Mouse (Mus musculus) megakaryocyte-erythroid progenitor cell, adult 5-6 weeks (primary cell): ENCODE results near the gene Mettl11b. TPM values are rescaled to one million over a fixed set of nuclear protein-coding genes. Genes with fewer than 3 reads are reported as not detected.
"Not testable (repeated sequence)": the region's sequence is repeated elsewhere in the genome, so short reads cannot be mapped to it uniquely, and the experiment has no call there.

Experiments
- ATAC-seq: replicated peaks from 2 replicates; pipeline ENCODE4 v1.8.0; 2016; ENCODE audit warnings: mild to moderate bottlenecking, inconsistent platforms; ENCODE audit not compliant: severe bottlenecking, poor library complexity, low FRiP score, low TSS enrichment
- total RNA-seq, 2 experiments: library from RNA; stranded (forward) in 1 of 2; stranded (reverse) in 1 of 2; fragments of 200-1000, 215-1000 nt in 1 of 2; fragments of >200 nt in 1 of 2; fragmentation: Nextera tagmentation in 1 of 2; gene quantifications; 2 replicates each; pipeline ENCODE4 v1.2.3; 2014 to 2017

Gene Mettl11b
- total RNA-seq (2014; fragmentation: Nextera tagmentation) (not detected in 2 replicates), total RNA-seq (2017) (not detected in 2 replicates)

GRCm38 (mm10) chr1:163725106-163725759 lies at the start of gene Mettl11b:
Mettl11b (minus strand) TSS chr1:163725232.
- ATAC-seq, result no peak

DNA sequence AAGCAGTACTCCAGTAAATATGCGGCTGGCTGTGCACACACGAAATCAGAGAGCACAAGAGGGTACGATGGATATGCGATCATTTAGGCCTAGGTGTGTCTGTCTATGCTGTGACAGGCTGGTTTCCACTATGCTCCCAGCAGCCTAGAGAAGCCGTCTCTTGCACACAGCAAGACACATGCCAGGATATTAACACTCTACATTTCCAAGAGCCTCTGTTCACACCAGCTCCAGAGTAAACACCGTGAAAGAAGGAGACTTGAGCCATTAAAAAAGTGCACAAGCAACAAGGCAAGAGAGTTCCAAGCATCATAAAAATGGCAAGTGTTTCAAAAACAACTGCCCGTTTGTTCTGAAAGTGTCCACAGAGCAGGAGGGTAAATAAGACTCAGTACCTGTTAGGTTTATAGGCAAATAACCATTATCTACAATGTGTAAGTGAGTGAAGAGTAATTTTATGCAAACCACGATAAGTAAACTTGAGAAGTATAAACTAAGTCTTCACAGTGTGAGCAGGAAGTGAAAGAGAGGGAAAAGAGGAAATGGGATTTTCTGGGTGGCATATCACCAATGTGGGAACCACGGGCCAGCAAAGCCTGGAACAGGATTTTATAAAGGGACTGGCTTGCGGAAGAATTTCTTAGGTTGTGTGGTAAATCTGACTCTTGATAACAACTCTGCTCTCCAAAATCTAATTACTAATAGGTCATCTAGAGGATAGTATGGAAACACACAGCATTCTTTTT lies 32.6 kb upstream of the Mettl11b start:
- no peak for ATAC-seq

- no peak for ATAC-seq
Measured at GRCm38 (mm10) chr1:163751360-163751992, 26.4 kb upstream of the Mettl11b start.

DNA sequence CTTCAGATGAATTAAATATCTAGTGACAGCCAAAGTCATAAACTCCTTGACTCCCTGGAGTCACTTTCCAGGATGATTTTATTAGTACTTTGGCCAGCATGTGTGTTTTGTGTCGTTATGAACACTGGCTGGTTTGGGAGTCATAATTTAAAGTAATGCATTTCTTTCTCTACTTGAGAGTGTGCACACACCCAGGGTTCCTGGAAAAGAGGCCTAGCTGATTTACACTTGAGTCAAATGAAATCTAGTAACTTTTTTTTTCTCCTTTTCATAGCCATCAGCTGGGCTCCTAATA lies 12.2 kb upstream of the Mettl11b start:
- ATAC-seq, result no peak

- ATAC-seq, result no peak
Measured at GRCm38 (mm10) chr1:163736441-163737238, 11.6 kb upstream of the Mettl11b start.

DNA sequence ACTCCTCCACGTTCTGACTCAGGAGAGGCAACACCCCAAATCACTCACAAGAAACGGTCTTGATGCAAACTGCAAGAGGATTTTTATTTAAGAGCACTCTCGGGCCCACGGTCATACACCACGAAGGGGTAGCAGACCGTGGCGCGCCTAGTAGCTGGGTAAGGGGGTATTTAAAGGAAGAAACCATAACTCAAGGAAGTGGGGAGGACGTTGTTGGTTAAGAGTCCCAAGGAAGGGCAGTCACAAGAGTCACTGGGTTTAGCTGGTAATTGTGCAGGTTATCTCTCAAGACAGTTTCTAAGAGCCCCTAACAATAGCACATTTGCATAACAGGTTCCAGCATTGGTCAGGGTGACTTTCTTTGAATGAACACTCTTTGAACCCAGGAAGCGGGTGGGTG lies 6.1 kb upstream of the Mettl11b start:
- not testable (repeated sequence) for ATAC-seq

DNA sequence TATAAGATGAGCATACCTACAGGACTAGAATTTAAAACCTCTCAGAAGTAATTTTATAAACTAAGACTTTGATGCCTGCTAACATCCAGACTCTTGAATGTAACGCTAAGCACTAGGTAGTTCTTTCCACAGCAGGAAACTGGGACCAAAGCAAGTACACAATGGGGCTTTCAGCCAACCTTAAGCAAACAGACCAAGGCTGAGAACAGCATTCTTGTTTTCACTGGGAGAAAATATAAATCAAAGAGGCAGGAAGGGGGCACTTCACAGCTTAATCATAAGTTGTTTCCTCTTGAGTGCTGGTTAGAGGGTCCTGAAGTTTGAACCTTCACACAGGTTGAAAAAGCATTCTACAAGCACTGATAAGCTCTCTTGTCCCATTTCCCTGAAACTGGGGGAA lies 1.1 kb downstream of the Mettl11b start:
- no peak for ATAC-seq

GRCm38 (mm10) chr1:163708618-163709017 lies 16.4 kb downstream of the Mettl11b start:
- ATAC-seq, result no peak

GRCm38 (mm10) chr1:163700571-163700970 lies 24.5 kb downstream of the Mettl11b start:
- no peak for ATAC-seq

- no peak for ATAC-seq
Measured at GRCm38 (mm10) chr1:163699702-163700101, 25.3 kb downstream of the Mettl11b start.

- ATAC-seq, result no peak
Measured at GRCm38 (mm10) chr1:163691860-163692259, 33.2 kb downstream of the Mettl11b start.

DNA sequence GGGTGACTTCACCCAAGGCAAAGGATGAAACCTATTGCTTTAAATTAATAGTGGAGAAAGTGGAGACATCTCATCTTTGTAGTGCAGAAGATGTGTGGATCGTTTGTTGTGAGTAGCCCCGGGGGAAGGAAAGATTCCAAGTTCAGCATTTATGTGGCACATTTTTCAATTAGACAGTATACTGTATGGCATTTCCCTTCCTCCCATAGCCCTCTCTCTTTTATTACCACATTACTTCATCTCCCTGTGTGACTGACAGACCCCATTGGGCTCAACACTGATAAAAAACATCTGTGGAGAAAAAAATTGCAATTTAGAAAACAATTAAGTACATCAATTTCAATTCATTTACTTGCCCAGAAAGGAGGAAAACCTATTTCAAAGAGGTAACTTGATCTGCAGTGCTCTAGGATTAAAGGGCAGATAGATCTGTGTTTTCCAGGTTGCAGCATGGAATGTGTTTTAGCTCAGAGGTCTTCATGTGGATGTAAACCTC lies 42.0 kb downstream of the Mettl11b start:
- no peak for ATAC-seq

GRCm38 (mm10) chr1:163682127-163682526 lies 42.9 kb downstream of the Mettl11b start:
- no peak for ATAC-seq

- ATAC-seq, result no peak
Measured at GRCm38 (mm10) chr1:163672866-163673265, 52.2 kb downstream of the Mettl11b start.

DNA sequence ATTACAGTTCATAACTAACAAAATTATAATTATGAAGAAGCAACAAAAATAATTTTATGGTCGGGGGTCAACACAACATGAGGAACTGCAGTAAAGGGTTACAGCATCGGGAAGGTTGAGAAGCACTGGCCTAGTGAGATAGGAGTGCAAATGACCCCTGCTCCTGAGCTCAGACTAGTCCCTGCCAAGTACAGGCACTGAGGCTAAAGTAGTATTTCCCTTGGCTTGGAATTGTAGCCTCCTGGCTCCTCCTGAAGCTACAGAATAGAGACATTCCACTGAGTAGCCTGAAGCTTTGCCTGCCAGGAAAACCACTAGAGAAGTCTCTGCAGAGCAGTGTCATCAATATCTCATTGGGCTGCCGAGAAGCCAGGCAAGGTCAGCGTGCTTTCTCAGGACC lies 53.7 kb downstream of the Mettl11b start:
- no peak for ATAC-seq

DNA sequence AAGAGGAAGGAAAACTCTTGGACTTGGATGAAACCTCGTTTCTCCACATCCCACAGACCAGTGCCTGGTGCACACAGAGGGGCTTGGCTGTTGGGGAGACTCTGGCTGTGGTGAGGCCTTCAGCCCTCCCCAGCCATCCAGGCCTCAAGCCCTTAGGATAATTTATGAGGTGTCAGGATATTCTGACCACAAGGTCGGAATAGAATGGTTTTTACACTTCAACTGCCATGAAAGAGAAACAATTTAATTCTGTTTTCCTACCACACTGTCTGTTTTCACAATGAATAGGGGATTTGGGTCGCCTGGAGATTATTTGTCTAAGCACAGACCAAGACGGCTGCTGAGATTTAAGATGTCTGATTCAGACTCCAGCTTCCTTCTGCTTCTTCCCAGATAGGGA lies 54.3 kb downstream of the Mettl11b start:
- ATAC-seq, result no peak

GRCm38 (mm10) chr1:163669936-163670335 lies 55.1 kb downstream of the Mettl11b start:
- no peak for ATAC-seq

- ATAC-seq, result no peak
Measured at GRCm38 (mm10) chr1:163662416-163662815, 62.6 kb downstream of the Mettl11b start.

- no peak for ATAC-seq
Measured at GRCm38 (mm10) chr1:163658535-163658928, 66.5 kb downstream of the Mettl11b start.
